Mouse (Mus musculus): ENCODE results near the gene Ate1.
A peak's percentile ranks its signal among the peaks of the same experiment; 100 is the strongest.
"Not testable (repeated sequence)": the region's sequence is repeated elsewhere in the genome, so short reads cannot be mapped to it uniquely, and the experiment has no call there.

Gene Ate1

DNA sequence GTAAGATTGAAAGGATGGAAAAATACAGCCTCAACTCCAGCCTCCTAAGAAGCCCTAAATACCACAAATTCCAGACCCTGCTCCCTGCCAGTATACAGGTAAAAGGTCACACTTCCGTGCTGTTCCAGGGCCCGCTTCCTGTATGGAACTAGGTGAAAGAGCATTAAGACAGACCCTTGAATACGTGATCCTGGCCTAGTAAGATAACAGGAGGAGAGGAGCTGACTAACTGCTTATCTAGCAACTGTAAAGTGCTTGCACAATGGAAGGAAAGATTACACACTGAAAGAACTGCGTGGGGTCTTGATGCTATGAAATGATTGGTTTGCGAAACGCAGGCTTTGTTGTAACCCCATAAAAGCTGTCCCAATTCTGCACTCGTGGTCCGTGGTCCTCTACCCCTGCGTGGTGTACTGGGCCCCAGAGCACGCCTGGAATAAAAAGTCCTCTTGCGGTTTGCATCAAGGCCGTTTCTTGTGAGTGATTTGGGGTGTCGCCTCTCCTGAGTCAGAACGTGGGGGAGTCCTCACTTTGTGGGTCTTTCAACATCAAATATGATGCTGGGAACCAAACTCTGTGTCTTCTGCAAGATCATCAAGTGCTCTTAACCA is 748 bp upstream of the Ate1 start:
- DNase-seq: no peak

- DNase-seq: peak; percentile 99
Measured at GRCm38 (mm10) chr7:130519096-130520048, 797 bp downstream of the Ate1 start.

- no peak for DNase-seq
Measured at GRCm38 (mm10) chr7:130518213-130519095, 1.7 kb downstream of the Ate1 start.

DNA sequence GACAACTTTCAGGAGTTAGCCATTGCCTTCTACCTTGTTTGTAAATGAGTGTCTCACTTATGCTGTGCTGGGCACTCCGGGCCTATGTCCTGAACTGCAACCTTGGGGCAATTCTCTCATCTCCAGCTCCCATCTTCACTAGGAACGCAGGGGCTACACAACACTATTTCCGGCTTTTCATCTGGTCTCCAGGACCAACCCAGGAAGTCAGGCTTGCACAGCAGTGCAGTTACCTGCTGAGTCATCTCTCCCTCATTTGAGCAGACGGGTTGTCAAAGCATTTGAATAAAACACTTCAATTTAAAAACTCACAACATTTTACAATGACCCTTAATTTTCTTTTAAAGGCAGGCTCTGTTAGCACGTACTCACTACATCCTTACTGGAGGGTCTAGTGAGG is 9.9 kb downstream of the Ate1 start:
- no peak for DNase-seq

GRCm38 (mm10) chr7:130503006-130503405 is 17.2 kb downstream of the Ate1 start:
- DNase-seq: no peak

GRCm38 (mm10) chr7:130501499-130501898 is 18.7 kb downstream of the Ate1 start:
- no peak for DNase-seq

DNA sequence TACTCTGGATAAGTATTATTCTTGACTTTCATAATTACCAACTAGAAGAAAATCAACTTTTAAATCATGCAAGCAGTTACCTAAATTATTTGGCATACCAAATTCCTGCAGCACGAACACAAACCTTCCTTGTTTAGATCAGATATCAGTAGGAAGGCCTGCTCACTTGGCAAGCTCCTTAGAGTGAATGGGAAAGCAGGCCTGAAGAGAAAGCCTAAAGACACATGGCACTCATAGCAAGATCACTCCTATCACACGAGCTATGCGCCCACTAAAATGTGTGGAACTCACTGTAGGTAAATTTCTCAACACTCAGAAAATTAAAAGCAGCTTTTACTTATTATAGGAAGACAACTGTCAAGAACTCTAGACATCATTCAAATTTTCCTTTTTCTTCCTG is 26.8 kb downstream of the Ate1 start:
- no peak for DNase-seq

- DNase-seq: no peak
Measured at GRCm38 (mm10) chr7:130492026-130492425, 28.1 kb downstream of the Ate1 start.

- DNase-seq: not testable (repeated sequence)
Measured at GRCm38 (mm10) chr7:130479003-130479402, 41.2 kb downstream of the Ate1 start.

GRCm38 (mm10) chr7:130475970-130476369 is 44.2 kb downstream of the Ate1 start:
- peak; percentile 11 for DNase-seq

DNA sequence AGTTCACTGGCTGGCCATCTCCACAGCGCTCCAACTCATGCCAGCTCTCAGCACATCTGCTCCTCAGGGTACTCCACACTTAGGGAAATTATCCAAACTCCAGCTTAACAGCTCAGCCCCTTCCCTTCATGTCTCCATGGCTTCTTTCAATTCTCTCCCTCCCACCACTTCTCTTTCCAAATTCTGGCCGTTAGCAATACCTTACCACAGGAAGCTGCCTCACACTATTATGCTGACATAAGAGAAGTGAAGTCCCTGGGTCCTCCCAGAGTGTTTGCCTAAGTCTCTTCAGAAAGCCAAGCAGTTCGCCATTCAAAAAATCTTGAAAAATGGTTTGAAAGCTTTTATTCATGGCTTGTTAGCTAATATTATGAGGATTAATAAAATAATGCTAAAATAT is 46.3 kb downstream of the Ate1 start:
- no peak for DNase-seq

- no peak for DNase-seq
Measured at GRCm38 (mm10) chr7:130472683-130473082, 47.5 kb downstream of the Ate1 start.

- DNase-seq: no peak
Measured at GRCm38 (mm10) chr7:130471045-130471444, 49.1 kb downstream of the Ate1 start.

GRCm38 (mm10) chr7:130455587-130456246 is 64.5 kb downstream of the Ate1 start:
- no peak for DNase-seq

DNA sequence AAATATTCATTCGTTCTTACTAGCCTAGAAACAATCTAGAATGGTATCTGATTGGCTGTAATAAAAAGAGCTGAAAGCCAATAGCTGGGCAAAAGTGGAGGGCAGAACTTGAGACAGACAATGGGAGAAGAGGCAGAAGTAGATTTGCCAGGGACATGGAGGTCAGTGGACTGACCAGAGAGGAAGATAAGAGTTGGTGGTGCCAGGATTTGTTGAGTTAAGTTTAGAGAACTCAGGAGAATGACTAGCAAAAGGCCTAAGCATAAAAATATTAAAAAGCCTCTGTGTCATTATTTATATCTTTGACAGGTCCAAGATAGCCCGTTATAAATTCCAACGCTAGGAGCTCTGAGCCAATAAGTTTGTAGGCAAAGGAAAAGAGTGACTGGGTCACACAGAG is 65.9 kb downstream of the Ate1 start:
- DNase-seq: no peak

- no peak for DNase-seq
Measured at GRCm38 (mm10) chr7:130435776-130436175, 84.4 kb downstream of the Ate1 start.

DNA sequence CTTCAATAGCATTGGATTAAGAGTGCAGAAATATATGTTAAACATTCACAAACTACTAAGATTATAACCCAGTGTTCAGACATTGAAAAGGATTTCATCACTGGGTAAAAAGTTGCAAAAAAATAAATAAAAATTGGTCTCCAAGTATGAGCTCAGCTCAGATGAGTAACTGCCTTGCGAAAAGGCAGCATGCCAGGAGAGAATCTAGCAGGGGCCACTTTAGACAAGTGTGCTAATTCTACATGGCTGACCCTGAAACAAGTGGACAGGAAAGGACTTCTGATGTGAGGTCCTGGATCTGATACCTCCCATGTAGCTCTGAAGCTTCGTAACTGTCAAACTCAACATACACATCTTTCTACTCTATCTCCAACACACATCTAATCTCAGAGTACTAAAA is 88.0 kb downstream of the Ate1 start:
- no peak for DNase-seq

GRCm38 (mm10) chr7:130426586-130426985 is 93.6 kb downstream of the Ate1 start:
- no peak for DNase-seq

GRCm38 (mm10) chr7:130425991-130426390 is 94.2 kb downstream of the Ate1 start:
- no peak for DNase-seq

DNA sequence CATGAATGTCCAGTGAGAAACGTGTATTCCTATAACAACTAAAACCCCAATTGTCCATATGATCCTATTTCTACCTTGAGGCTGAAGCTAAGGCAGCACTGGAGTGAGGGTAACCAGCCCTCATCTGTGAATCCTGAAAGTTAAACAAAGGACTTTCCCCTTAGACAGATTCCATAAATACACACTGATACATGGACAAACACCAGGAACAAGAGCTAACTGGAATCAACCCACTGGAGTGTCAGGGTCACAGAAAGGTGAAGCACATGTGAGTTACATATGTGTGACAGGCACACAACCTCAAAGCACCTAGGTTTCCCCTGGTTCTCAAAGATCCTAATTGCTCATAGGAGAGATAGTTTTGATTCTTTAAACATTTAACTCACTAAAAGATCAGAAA is 100.2 kb downstream of the Ate1 start:
- no peak for DNase-seq

- no peak for DNase-seq
Measured at GRCm38 (mm10) chr7:130407622-130408021, 112.5 kb downstream of the Ate1 start.

DNA sequence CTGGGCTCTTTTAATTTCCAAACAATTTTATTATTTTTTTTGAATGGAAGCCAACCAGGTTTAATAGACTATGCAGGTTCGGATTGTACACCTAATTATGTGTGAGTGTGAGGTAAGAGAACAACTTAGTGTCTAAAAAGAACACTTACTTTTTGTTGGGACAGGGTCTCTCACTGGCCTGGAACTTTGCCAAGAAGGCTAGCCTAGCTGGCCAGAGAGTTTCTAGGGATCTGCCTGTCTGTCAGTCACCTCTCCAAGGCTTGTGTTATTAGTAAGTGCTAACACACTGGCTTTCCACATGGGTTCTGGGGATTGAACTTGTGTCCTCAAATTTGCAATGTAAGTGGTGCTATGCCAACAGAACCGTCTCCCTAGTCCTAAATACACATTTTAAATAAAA is 116.8 kb downstream of the Ate1 start:
- DNase-seq: no peak

GRCm38 (mm10) chr7:130394697-130395096 is 125.5 kb downstream of the Ate1 start:
- no peak for DNase-seq
